Mouse (Mus musculus) gastrocnemius, postnatal 36 days (tissue): ENCODE data around the gene Rnase9. TPM values are rescaled to one million over a fixed set of nuclear protein-coding genes. Genes with fewer than 3 reads are reported as not detected.
"Not testable (repeated sequence)": the region's sequence is repeated elsewhere in the genome, so short reads cannot be mapped to it uniquely, and the experiment has no call there.

Experiments
- DNase-seq, 2 experiments: peaks; one replicate each; pipeline ENCODE4 v3.0.0; 2022
- intact Hi-C: fragments of 180-260 bp; cut with DNase I; formaldehyde crosslinking; loops from one replicate; pipeline ENCODE4 v1.15.1; 2025
- total RNA-seq, 2 experiments: library from RNA; stranded (reverse); gene quantifications; 2 replicates each; pipeline ENCODE4 v1.2.3; 2021

The Rnase9 gene
- total RNA-seq, 2 experiments from 2014 or later = not detected

- intact Hi-C loops = no loop called here
- DNase-seq = no peak
Measured at GRCm38 (mm10) chr14:51053176-51053575, 11.5 kb upstream of the Rnase9 start.

- DNase-seq = no peak
- intact Hi-C loops = no loop called here
Measured at GRCm38 (mm10) chr14:51051941-51052340, 10.3 kb upstream of the Rnase9 start.

GRCm38 (mm10) chr14:51050063-51050462 lies 8.4 kb upstream of the Rnase9 start, which contains the start of gene Rnase11:
Gene Rnase11 (minus strand): TSS chr14:51050163.
- DNase-seq = no peak
- intact Hi-C loops = no loop called here

- intact Hi-C loops = no loop called here
- DNase-seq = no peak
Measured at GRCm38 (mm10) chr14:51047846-51048245, 6.2 kb upstream of the Rnase9 start.

GRCm38 (mm10) chr14:51036214-51036613 lies 5.5 kb downstream of the Rnase9 start:
- intact Hi-C loops = no loop called here
- no peak for DNase-seq

GRCm38 (mm10) chr14:51035206-51035605 lies 6.5 kb downstream of the Rnase9 start:
- intact Hi-C loops = no loop called here

GRCm38 (mm10) chr14:51027387-51028155 lies 14.1 kb downstream of the Rnase9 start:
- no peak for DNase-seq
- intact Hi-C loops = loop anchor here (2.0 to 5.0 kb wide), 2 partner anchors 35 to 70 kb away; no protein-coding TSS in a partner anchor

More at GRCm38 (mm10) chr14:51035206-51035605, 6.5 kb downstream of the Rnase9 start:
- no peak for DNase-seq

- peak in 1 of 2 experiments; percentile 29 for DNase-seq
- intact Hi-C loops = loop anchor here (2.0 to 5.0 kb wide), 2 partner anchors 36 to 71 kb away; no protein-coding TSS in a partner anchor
Measured at GRCm38 (mm10) chr14:51026391-51027133, 15.1 kb downstream of the Rnase9 start.

- intact Hi-C loops = loop anchor here (5.0 kb wide), 1 partner anchor 72 kb away; no protein-coding TSS in a partner anchor
- no peak for DNase-seq
Measured at GRCm38 (mm10) chr14:51024820-51025219, 16.8 kb downstream of the Rnase9 start.

- intact Hi-C loops = no loop called here
- no peak for DNase-seq
Measured at GRCm38 (mm10) chr14:51023457-51023856, 18.2 kb downstream of the Rnase9 start.

GRCm38 (mm10) chr14:51017256-51017655 lies 24.4 kb downstream of the Rnase9 start:
- intact Hi-C loops = no loop called here
- peak in 1 of 2 experiments; percentile 34 for DNase-seq

GRCm38 (mm10) chr14:51015780-51016179 lies 25.9 kb downstream of the Rnase9 start:
- intact Hi-C loops = no loop called here
- no peak for DNase-seq

- intact Hi-C loops = not testable (repeated sequence)
Measured at GRCm38 (mm10) chr14:51014724-51015123, 26.9 kb downstream of the Rnase9 start.

GRCm38 (mm10) chr14:51009572-51009971 lies 32.1 kb downstream of the Rnase9 start:
- DNase-seq = no peak
- intact Hi-C loops = no loop called here

More at GRCm38 (mm10) chr14:51014724-51015123, 26.9 kb downstream of the Rnase9 start:
- not testable (repeated sequence) for DNase-seq

GRCm38 (mm10) chr14:51008781-51009180 lies 32.9 kb downstream of the Rnase9 start:
- DNase-seq = no peak
- intact Hi-C loops = no loop called here

- intact Hi-C loops = no loop called here
- DNase-seq = peak; percentile 58 to 60
Measured at GRCm38 (mm10) chr14:51007914-51008713, 33.6 kb downstream of the Rnase9 start.

GRCm38 (mm10) chr14:51007152-51007801 lies 34.4 kb downstream of the Rnase9 start, which contains the start of gene Rnase10:
Gene Rnase10 (plus strand): TSS chr14:51007751.
- intact Hi-C loops = no loop called here
- no peak for DNase-seq

GRCm38 (mm10) chr14:50997999-50998666 lies 43.5 kb downstream of the Rnase9 start:
- intact Hi-C loops = no loop called here
- no peak for DNase-seq

GRCm38 (mm10) chr14:50997088-50997487 lies 44.6 kb downstream of the Rnase9 start:
- DNase-seq = no peak
- intact Hi-C loops = no loop called here
